Mouse (Mus musculus) gastrocnemius, postnatal 14 days (tissue): Measurements from ENCODE around the gene Wwp2. TPM values are rescaled to one million over a fixed set of nuclear protein-coding genes. Genes with fewer than 3 reads are reported as not detected.

Source experiments
- DNase-seq: peaks from one replicate; pipeline ENCODE4 v3.0.0; 2021; ENCODE audit warnings: mixed read lengths
- intact Hi-C: fragments of 180-260 bp; cut with DNase I; formaldehyde crosslinking; loops from one replicate; pipeline ENCODE4 v1.15.1; 2025; ENCODE audit warnings: low total_unique reads
- long read RNA-seq, 2 experiments: library from polyadenylated mRNA; stranded (forward); transcript quantifications; one replicate each; pipeline ENCODE4 v2.0.0; 2021
- total RNA-seq, 2 experiments: library from RNA; stranded (reverse); gene quantifications; 2 replicates each; pipeline ENCODE4 v1.2.3; 2021

Wwp2 gene
- 10 to 100 TPM; 13.1 to 13.9 TPM for total RNA-seq
- long read RNA-seq, experiment 1, full-length matches to known transcripts: 15 of 29 reads
- long read RNA-seq, experiment 1, partial matches to known transcripts: 7 of 29 reads
- long read RNA-seq, experiment 1, other reads (novel, unspliced or antisense): 7 of 29 reads
- long read RNA-seq, experiment 2, full-length matches to known transcripts: 19 of 31 reads
- long read RNA-seq, experiment 2, partial matches to known transcripts: 8 of 31 reads
- long read RNA-seq, experiment 2, other reads (novel, unspliced or antisense): 4 of 31 reads

- peak; percentile 74 for DNase-seq
- intact Hi-C loops: loop anchor here (10.0 kb wide), 1 partner anchor 331 kb away; no protein-coding TSS in a partner anchor
Observed at GRCm38 (mm10) chr8:107435962-107436831, at the start of gene Wwp2. Gene Wwp2 (plus strand): TSS chr8:107436365.

GRCm38 (mm10) chr8:107386642-107387041 lies 49.5 kb upstream of the Wwp2 start:
- intact Hi-C loops: loop anchor here (5.0 kb wide), 1 partner anchor 36 kb away; no protein-coding TSS in a partner anchor

GRCm38 (mm10) chr8:107387861-107388260 lies 48.3 kb upstream of the Wwp2 start:
- intact Hi-C loops: loop anchor here (5.0 kb wide), 1 partner anchor 34 kb away; no protein-coding TSS in a partner anchor
- peak; percentile 29 for DNase-seq

More at GRCm38 (mm10) chr8:107386642-107387041, 49.5 kb upstream of the Wwp2 start:
- no peak for DNase-seq

- no peak for DNase-seq
- intact Hi-C loops: loop anchor here (5.0 kb wide), 1 partner anchor 33 kb away; no protein-coding TSS in a partner anchor
Observed at GRCm38 (mm10) chr8:107389557-107389956, 46.6 kb upstream of the Wwp2 start.

- intact Hi-C loops: no loop called here
- no peak for DNase-seq
Observed at GRCm38 (mm10) chr8:107390476-107391135, 45.6 kb upstream of the Wwp2 start.

GRCm38 (mm10) chr8:107391136-107391516 lies 45.0 kb upstream of the Wwp2 start:
- DNase-seq: no peak
- intact Hi-C loops: no loop called here

GRCm38 (mm10) chr8:107395397-107395796 lies 40.8 kb upstream of the Wwp2 start:
- intact Hi-C loops: no loop called here
- DNase-seq: no peak

GRCm38 (mm10) chr8:107396106-107396670 lies 40.0 kb upstream of the Wwp2 start:
- no peak for DNase-seq

GRCm38 (mm10) chr8:107397665-107398064 lies 38.5 kb upstream of the Wwp2 start:
- no peak for DNase-seq
- intact Hi-C loops: no loop called here

More at GRCm38 (mm10) chr8:107396106-107396670, 40.0 kb upstream of the Wwp2 start:
- intact Hi-C loops: no loop called here

GRCm38 (mm10) chr8:107399495-107399894 lies 36.7 kb upstream of the Wwp2 start:
- intact Hi-C loops: no loop called here
- DNase-seq: no peak

- intact Hi-C loops: no loop called here
Observed at GRCm38 (mm10) chr8:107401866-107402265, 34.3 kb upstream of the Wwp2 start.

GRCm38 (mm10) chr8:107403038-107403781 lies 33.0 kb upstream of the Wwp2 start, which contains the start of gene Nqo1:
Gene Nqo1 (minus strand): TSS chr8:107403206.
- peak; percentile 78 for DNase-seq
- intact Hi-C loops: no loop called here

More at GRCm38 (mm10) chr8:107401866-107402265, 34.3 kb upstream of the Wwp2 start:
- DNase-seq: no peak

GRCm38 (mm10) chr8:107404057-107404456 lies 32.1 kb upstream of the Wwp2 start:
- intact Hi-C loops: no loop called here
- DNase-seq: no peak

GRCm38 (mm10) chr8:107405935-107406334 lies 30.2 kb upstream of the Wwp2 start:
- DNase-seq: no peak
- intact Hi-C loops: no loop called here

- intact Hi-C loops: no loop called here
- DNase-seq: no peak
Observed at GRCm38 (mm10) chr8:107411391-107411790, 24.8 kb upstream of the Wwp2 start.

GRCm38 (mm10) chr8:107412552-107412951 lies 23.6 kb upstream of the Wwp2 start:
- DNase-seq: no peak
- intact Hi-C loops: no loop called here

- intact Hi-C loops: no loop called here
Observed at GRCm38 (mm10) chr8:107413881-107414280, 22.3 kb upstream of the Wwp2 start.

GRCm38 (mm10) chr8:107417001-107417400 lies 19.2 kb upstream of the Wwp2 start:
- DNase-seq: no peak
- intact Hi-C loops: no loop called here

More at GRCm38 (mm10) chr8:107413881-107414280, 22.3 kb upstream of the Wwp2 start:
- DNase-seq: no peak

GRCm38 (mm10) chr8:107424176-107424575 lies 12.0 kb upstream of the Wwp2 start:
- no peak for DNase-seq
- intact Hi-C loops: loop anchor here (5.0 kb wide), 1 partner anchor 37 kb away; no protein-coding TSS in a partner anchor
